Mouse (Mus musculus) MEL (cell line): ENCODE data around the gene Etv4. TPM values are rescaled to one million over a fixed set of nuclear protein-coding genes. Genes with fewer than 3 reads are reported as not detected.

Experiments used
- DNase-seq: peaks from one replicate; pipeline ENCODE4 v3.0.0; 2011; ENCODE audit warnings: low read depth, low spot score
- H3K27ac ChIP-seq: 2 replicates; pipeline ENCODE4 v1.5.1; 2012; ENCODE audit warnings: low read depth, mild to moderate bottlenecking, control low read depth, low read length, moderate library complexity; ENCODE audit not compliant: control insufficient read depth
- H3K27me3 ChIP-seq, 2 experiments: fragments of 150-350 bp in 1 of 2; sonication (generic) in 1 of 2; 2 replicates each; pipeline ENCODE4 v1.6.1; 2012; ENCODE audit warnings: low read length in 2 of 2, mild to moderate bottlenecking in 2 of 2, improper control_type of control experiment in 1 of 2, moderate library complexity in 1 of 2; ENCODE audit not compliant: insufficient read depth in 2 of 2, control insufficient read depth in 1 of 2
- H3K36me3 ChIP-seq, 2 experiments: 2 replicates each; pipeline ENCODE4 v1.6.1; 2012 to 2014; ENCODE audit warnings: low read length in 2 of 2, improper control_type of control experiment in 1 of 2, inconsistent platforms in 1 of 2, mild to moderate bottlenecking in 1 of 2; ENCODE audit not compliant: insufficient read depth in 2 of 2, control insufficient read depth in 1 of 2
- H3K4me1 ChIP-seq, 2 experiments: fragments of 150-350 bp in 1 of 2; sonication (generic) in 1 of 2; 2 replicates each; pipeline ENCODE4 v1.6.1; 2012; ENCODE audit warnings: low read length in 2 of 2, improper control_type of control experiment in 1 of 2, mild to moderate bottlenecking in 1 of 2; ENCODE audit not compliant: insufficient read depth in 2 of 2, control insufficient read depth in 1 of 2
- H3K4me3 ChIP-seq, 2 experiments: fragments of 150-350 bp in 1 of 2; sonication (generic) in 1 of 2; 2 replicates each; pipeline ENCODE4 v1.5.1; 2012; ENCODE audit warnings: low read depth in 2 of 2, low read length in 2 of 2, mild to moderate bottlenecking in 2 of 2, moderate library complexity in 2 of 2, control low read depth in 1 of 2, improper control_type of control experiment in 1 of 2; ENCODE audit not compliant: control insufficient read depth in 1 of 2, insufficient read depth in 1 of 2
- H3K79me2 ChIP-seq: 2 replicates; pipeline ENCODE4 v1.6.1; 2012; ENCODE audit warnings: mild to moderate bottlenecking, low read length, moderate library complexity; ENCODE audit not compliant: control insufficient read depth, poor library complexity, insufficient read depth
- H3K9ac ChIP-seq: 2 replicates; pipeline ENCODE4 v1.6.1; 2012; ENCODE audit warnings: low read depth, mild to moderate bottlenecking, control low read depth, low read length, moderate library complexity; ENCODE audit not compliant: control insufficient read depth, poor library complexity, severe bottlenecking
- H3K9me3 ChIP-seq: fragments of 150-350 bp; sonication (generic); replicated peaks from 2 replicates; pipeline ENCODE4 v1.6.1; 2012; ENCODE audit warnings: mild to moderate bottlenecking, low read length, improper control_type of control experiment, moderate library complexity; ENCODE audit not compliant: insufficient read depth
- BHLHE40 ChIP-seq: IDR thresholded peaks from 2 replicates; pipeline ENCODE4 v1.6.1; 2012; ENCODE audit warnings: low read depth, mild to moderate bottlenecking, inconsistent platforms, low read length, improper control_type of control experiment, borderline replicate concordance
- CHD1 ChIP-seq: IDR thresholded peaks from 2 replicates; pipeline ENCODE4 v1.6.1; 2012; ENCODE audit warnings: low read depth, mild to moderate bottlenecking, inconsistent platforms, low read length, improper control_type of control experiment
- CTCF ChIP-seq, 3 experiments: IDR thresholded peaks in 2 of 3; conservative IDR thresholded peaks in 1 of 3; 2 replicates each; pipeline ENCODE4 v1.5.1; 2011 to 2012; ENCODE audit warnings: low read length in 3 of 3, low read depth in 2 of 3, mild to moderate bottlenecking in 2 of 3, improper control_type of control experiment in 1 of 3, inconsistent platforms in 1 of 3, mixed read lengths in 1 of 3, moderate library complexity in 1 of 3; ENCODE audit not compliant: control insufficient read depth in 1 of 3, insufficient read depth in 1 of 3, poor library complexity in 1 of 3, severe bottlenecking in 1 of 3
- E2F4 ChIP-seq: IDR thresholded peaks from 2 replicates; pipeline ENCODE4 v1.6.1; 2011; ENCODE audit warnings: low read depth, low read length, improper control_type of control experiment, borderline replicate concordance
- EP300 ChIP-seq, 2 experiments: IDR thresholded peaks; 2 replicates each; pipeline ENCODE4 v1.6.1; 2011; ENCODE audit warnings: improper control_type of control experiment in 2 of 2, low read length in 2 of 2, low read depth in 1 of 2, mild to moderate bottlenecking in 1 of 2
- ETS1 ChIP-seq: IDR thresholded peaks from 2 replicates; pipeline ENCODE4 v1.6.1; 2012; ENCODE audit warnings: low read depth, mild to moderate bottlenecking, inconsistent platforms, low read length, improper control_type of control experiment, moderate library complexity
- GATA1 ChIP-seq: IDR thresholded peaks from 2 replicates; pipeline ENCODE4 v1.6.1; 2011; ENCODE audit warnings: low read depth, low read length, improper control_type of control experiment
- HCFC1 ChIP-seq: IDR thresholded peaks from 2 replicates; pipeline ENCODE4 v1.6.1; 2012; ENCODE audit warnings: low read depth, mild to moderate bottlenecking, inconsistent platforms, low read length, improper control_type of control experiment, moderate library complexity
- JUND ChIP-seq: IDR thresholded peaks from 2 replicates; pipeline ENCODE4 v1.6.1; 2011; ENCODE audit warnings: low read depth, mild to moderate bottlenecking, improper control_type of control experiment, low read length
- KAT2A ChIP-seq: conservative IDR thresholded peaks from 2 replicates; pipeline ENCODE4 v1.6.1; 2012; ENCODE audit warnings: low read depth, low read length, improper control_type of control experiment, inconsistent platforms
- MAFK ChIP-seq: IDR thresholded peaks from 2 replicates; pipeline ENCODE4 v1.6.1; 2011; ENCODE audit warnings: low read depth, mild to moderate bottlenecking, low read length, improper control_type of control experiment, borderline replicate concordance
- MAX ChIP-seq: IDR thresholded peaks from 2 replicates; pipeline ENCODE4 v1.6.1; 2011; ENCODE audit warnings: low read length, improper control_type of control experiment
- MAZ ChIP-seq: IDR thresholded peaks from 2 replicates; pipeline ENCODE4 v1.6.1; 2012; ENCODE audit warnings: low read depth, mild to moderate bottlenecking, inconsistent platforms, low read length, improper control_type of control experiment
- MXI1 ChIP-seq: IDR thresholded peaks from 2 replicates; pipeline ENCODE4 v1.6.1; 2011; ENCODE audit warnings: mild to moderate bottlenecking, low read depth, low read length, improper control_type of control experiment
- MYB ChIP-seq: IDR thresholded peaks from 2 replicates; pipeline ENCODE4 v1.6.1; 2011; ENCODE audit warnings: mild to moderate bottlenecking, low read depth, low read length, improper control_type of control experiment
- MYC ChIP-seq: IDR thresholded peaks from 2 replicates; pipeline ENCODE4 v1.6.1; 2011; ENCODE audit warnings: low read depth, mild to moderate bottlenecking, low read length, improper control_type of control experiment, moderate library complexity
- NRF1 ChIP-seq: IDR thresholded peaks from 2 replicates; pipeline ENCODE4 v1.6.1; 2014; ENCODE audit warnings: low read depth, mild to moderate bottlenecking, inconsistent platforms, low read length, improper control_type of control experiment, moderate library complexity; ENCODE audit not compliant: poor library complexity, insufficient read depth, severe bottlenecking
- POLR2A ChIP-seq, 2 experiments: IDR thresholded peaks; 2 replicates each; pipeline ENCODE4 v1.6.1; 2011 to 2012; ENCODE audit warnings: low read length in 2 of 2, mild to moderate bottlenecking in 2 of 2, control low read depth in 1 of 2, improper control_type of control experiment in 1 of 2, low read depth in 1 of 2, moderate library complexity in 1 of 2; ENCODE audit not compliant: control insufficient read depth in 1 of 2, insufficient read depth in 1 of 2, poor library complexity in 1 of 2
- POLR2AphosphoS5 ChIP-seq: IDR thresholded peaks from 2 replicates; pipeline ENCODE4 v1.6.1; 2012; ENCODE audit warnings: low read depth, borderline replicate concordance, mild to moderate bottlenecking, inconsistent platforms, low read length, moderate library complexity, mixed read lengths
- RAD21 ChIP-seq: IDR thresholded peaks from 2 replicates; pipeline ENCODE4 v1.6.1; 2011; ENCODE audit warnings: mild to moderate bottlenecking, low read depth, low read length, improper control_type of control experiment
- RCOR1 ChIP-seq: IDR thresholded peaks from 2 replicates; pipeline ENCODE4 v1.6.1; 2012; ENCODE audit warnings: low read depth, mild to moderate bottlenecking, inconsistent platforms, low read length, improper control_type of control experiment
- SIN3A ChIP-seq: IDR thresholded peaks from 2 replicates; pipeline ENCODE4 v1.6.1; 2012; ENCODE audit warnings: low read length, improper control_type of control experiment, inconsistent platforms
- TAL1 ChIP-seq: IDR thresholded peaks from 2 replicates; pipeline ENCODE4 v1.6.1; 2012; ENCODE audit warnings: mild to moderate bottlenecking, inconsistent platforms, low read length, moderate library complexity, mixed read lengths
- TBP ChIP-seq: IDR thresholded peaks from 2 replicates; pipeline ENCODE4 v1.8.0; 2011; ENCODE audit warnings: low read depth, low read length, improper control_type of control experiment
- UBTF ChIP-seq: IDR thresholded peaks from 2 replicates; pipeline ENCODE4 v1.6.1; 2012; ENCODE audit warnings: low read depth, mild to moderate bottlenecking, inconsistent platforms, low read length, improper control_type of control experiment, moderate library complexity, borderline replicate concordance; ENCODE audit not compliant: insufficient read depth
- USF1 ChIP-seq: IDR thresholded peaks from 2 replicates; pipeline ENCODE4 v1.6.1; 2014; ENCODE audit warnings: low read depth, mild to moderate bottlenecking, inconsistent platforms, low read length, improper control_type of control experiment, moderate library complexity
- ZC3H11A ChIP-seq: IDR thresholded peaks from 2 replicates; pipeline ENCODE4 v1.6.1; 2012; ENCODE audit warnings: low read depth, mild to moderate bottlenecking, inconsistent platforms, low read length, improper control_type of control experiment
- ZKSCAN1 ChIP-seq: IDR thresholded peaks from 2 replicates; pipeline ENCODE4 v1.6.1; 2012; ENCODE audit warnings: low read depth, mild to moderate bottlenecking, inconsistent platforms, low read length, improper control_type of control experiment, moderate library complexity
- ZNF384 ChIP-seq: IDR thresholded peaks from 2 replicates; pipeline ENCODE4 v1.6.1; 2012; ENCODE audit warnings: low read depth, mild to moderate bottlenecking, inconsistent platforms, low read length, improper control_type of control experiment
- polyA plus RNA-seq, 2 experiments: library from polyadenylated mRNA; stranded (reverse) in 1 of 2; unstranded in 1 of 2; fragments of >175 nt in 1 of 2; fragments of >200 nt in 1 of 2; gene quantifications; 2 replicates each; pipeline versions ENCODE4 v1.2.1 to v1.2.4; 2012; ENCODE audit warnings: low replicate concordance in 2 of 2, low read depth in 1 of 2; ENCODE audit not compliant: insufficient read length in 2 of 2, insufficient read depth in 1 of 2, missing spikeins in 1 of 2
- total RNA-seq: library from RNA; depleted of rRNA; stranded (reverse); fragments of 300-350 nt; gene quantifications from 2 replicates; pipeline ENCODE4 v1.2.3, GENCODE M21; 2012

The Etv4 gene
- total and polyA plus RNA-seq, 3 experiments = 16.5 to 22.1 TPM; not detected in 1

- no peak for TF ChIP-seq GATA1
- no peak for TF ChIP-seq CTCF (IDR thresholded peaks at IDR 0.05 in 2 of 3, conservative IDR thresholded peaks at IDR 0.05 in 1 of 3; ENCODE audit: control insufficient read depth in 1 of 3, insufficient read depth in 1 of 3, low read depth in 2 of 3, low read length in 3 of 3, poor library complexity in 1 of 3, severe bottlenecking in 1 of 3)
- TF ChIP-seq JUND = no peak
- no peak for TF ChIP-seq MYB
- no peak for TF ChIP-seq BHLHE40
- TF ChIP-seq NRF1 = no peak
- TF ChIP-seq MAFK = no peak
- no peak for TF ChIP-seq E2F4
- no peak for TF ChIP-seq ZNF384
- no peak for TF ChIP-seq MAZ
- no peak for TF ChIP-seq RAD21
- TF ChIP-seq ZC3H11A = no peak
- no peak for TF ChIP-seq POLR2A (IDR thresholded peaks at IDR 0.05; ENCODE audit: control insufficient read depth in 1 of 2, insufficient read depth in 1 of 2, low read depth in 1 of 2, low read length in 2 of 2, poor library complexity in 1 of 2)
- TF ChIP-seq HCFC1 = no peak
- TF ChIP-seq TBP = no peak
- TF ChIP-seq KAT2A = no peak
- TF ChIP-seq MXI1 = no peak
- TF ChIP-seq SIN3A = no peak
- TF ChIP-seq UBTF = no peak
- TF ChIP-seq TAL1 = no peak
- no peaks in the 10 kb centered on the region; a peak in 1 of 4 replicates for H3K36me3 ChIP-seq
These were observed 13.1 kb downstream of the Etv4 start for GRCm38 (mm10) chr11:101772027-101772426.

GRCm38 (mm10) chr11:101770266-101770665, 14.9 kb downstream of the Etv4 start:
- H3K9me3 ChIP-seq = no peaks in the 10 kb centered on the region
- no peaks in the 10 kb centered on the region for H3K79me2 ChIP-seq
- H3K4me3 ChIP-seq = no peak overlapping the region
- peaks cover 0 to 2% of the 10 kb centered on the region in 2 experiments; a peak in 2 of 4 replicates for H3K36me3 ChIP-seq
- H3K27ac ChIP-seq = no peak overlapping the region
- H3K9ac ChIP-seq = no peak overlapping the region
- no peak for DNase-seq
- no peak for TF ChIP-seq USF1
- TF ChIP-seq ZKSCAN1 = no peak
- TF ChIP-seq MYC = no peak
- TF ChIP-seq CTCF (IDR thresholded peaks at IDR 0.05 in 2 of 3, conservative IDR thresholded peaks at IDR 0.05 in 1 of 3; ENCODE audit: control insufficient read depth in 1 of 3, insufficient read depth in 1 of 3, low read depth in 2 of 3, low read length in 3 of 3, poor library complexity in 1 of 3, severe bottlenecking in 1 of 3) = no peak
- no peak for TF ChIP-seq TAL1
- TF ChIP-seq CHD1 = no peak
- TF ChIP-seq MYB = no peak
- no peak for TF ChIP-seq ZC3H11A
- no peak for TF ChIP-seq MAX
- no peak for TF ChIP-seq RCOR1
- no peak for TF ChIP-seq MAFK
- no peak for TF ChIP-seq JUND
- TF ChIP-seq ETS1 = no peak
- no peak for TF ChIP-seq ZNF384
- no peak for TF ChIP-seq KAT2A
- no peak for TF ChIP-seq EP300 (IDR thresholded peaks at IDR 0.05; ENCODE audit: low read depth in 1 of 2, low read length in 2 of 2)
- no peak for TF ChIP-seq POLR2AphosphoS5
- H3K27me3 ChIP-seq = no peaks in the 10 kb centered on the region
- no peaks in the 10 kb centered on the region for H3K4me1 ChIP-seq

More at GRCm38 (mm10) chr11:101772027-101772426, 13.1 kb downstream of the Etv4 start:
- Histone ChIP-seq H3K27ac (no peak overlapping the region), H3K79me2 (no peaks in the 10 kb centered on the region), H3K9me3 (no peaks in the 10 kb centered on the region), H3K4me1 (peaks cover 0 to 3% of the 10 kb centered on the region in 2 experiments; a peak in 1 of 4 replicates), H3K4me3 (no peak overlapping the region), H3K9ac (no peak overlapping the region), H3K27me3 (no peaks in the 10 kb centered on the region)
- no peak for DNase-seq
